Mouse (Mus musculus): ENCODE measurements around the gene 2300009A05Rik.

DNA sequence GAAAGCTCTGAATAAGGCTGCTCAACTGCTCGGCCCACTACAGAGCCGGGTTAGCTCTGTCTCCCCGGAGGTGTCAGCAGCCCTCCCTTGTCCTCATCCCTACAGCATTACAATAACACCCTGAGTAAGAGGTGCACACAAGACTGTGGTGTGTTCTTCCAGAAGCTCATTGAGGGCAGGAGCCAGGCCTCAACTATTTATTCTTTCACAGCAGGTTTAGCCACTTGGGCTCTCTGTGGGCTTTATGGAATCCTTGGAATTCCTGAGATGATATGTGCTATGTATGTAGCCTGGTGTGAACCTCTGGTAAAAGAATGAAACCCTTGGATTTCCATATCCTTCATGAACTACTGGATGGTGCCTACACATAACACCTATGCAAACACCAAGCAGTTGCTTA is 49.8 kb downstream of the 2300009A05Rik start:
- no peak for TF ChIP-seq CTCF (IDR thresholded peaks at IDR 0.05; ENCODE audit: extremely low read depth, insufficient read length, insufficient replicate concordance, low read depth, low read length)
- no peak for TF ChIP-seq POLR2A (IDR thresholded peaks at IDR 0.05; ENCODE audit: low read depth, low read length)
